Mouse (Mus musculus) midbrain, embryonic 13.5 days (tissue): Measurements from ENCODE around the gene Cfap161. TPM values are rescaled to one million over a fixed set of nuclear protein-coding genes. Genes with fewer than 3 reads are reported as not detected.

ENCODE experiments used
- ATAC-seq: fragments of 200-750 bp; cut with Nextera tagmentation; 2 replicates; pipeline ENCODE4 v1.8.0; 2017; ENCODE audit warnings: mild to moderate bottlenecking, moderate TSS enrichment, moderate library complexity
- H3K27ac ChIP-seq: fragments of 300-500 bp; sonication (generic); 2 replicates; pipeline ENCODE4 v1.5.1; 2015; ENCODE audit warnings: inconsistent platforms, mild to moderate bottlenecking, moderate library complexity
- H3K27me3 ChIP-seq: fragments of 300-500 bp; sonication (generic); 2 replicates; pipeline ENCODE4 v1.6.1; 2015; ENCODE audit warnings: mild to moderate bottlenecking, inconsistent platforms
- H3K36me3 ChIP-seq: fragments of 300-500 bp; sonication (generic); 2 replicates; pipeline ENCODE4 v1.6.1; 2015; ENCODE audit warnings: mild to moderate bottlenecking, inconsistent platforms
- H3K4me1 ChIP-seq: fragments of 300-500 bp; sonication (generic); replicated peaks from 2 replicates; pipeline ENCODE4 v1.6.1; 2015; ENCODE audit warnings: inconsistent platforms
- H3K4me2 ChIP-seq: fragments of 300-500 bp; sonication (generic); replicated peaks from 2 replicates; pipeline ENCODE4 v1.6.1; 2015; ENCODE audit warnings: moderate library complexity, mild to moderate bottlenecking, inconsistent platforms
- H3K4me3 ChIP-seq: fragments of 300-500 bp; sonication (generic); replicated peaks from 2 replicates; pipeline ENCODE4 v1.5.1; 2015; ENCODE audit warnings: mild to moderate bottlenecking, inconsistent platforms
- H3K9ac ChIP-seq: fragments of 300-500 bp; sonication (generic); replicated peaks from 2 replicates; pipeline ENCODE4 v1.6.1; 2015; ENCODE audit warnings: mild to moderate bottlenecking, inconsistent platforms
- H3K9me3 ChIP-seq: fragments of 300-500 bp; sonication (generic); 2 replicates; pipeline ENCODE4 v1.6.1; 2016; ENCODE audit warnings: mild to moderate bottlenecking, inconsistent platforms
- WGBS: fragments of 180-500 bp; shearing (Covaris S2); methylation state at CpG from one replicate; pipeline ENCODE4 v1.1.7; 2015; 5-methylcytosine and 5-hydroxymethylcytosine counted together
- polyA plus RNA-seq: library from polyadenylated mRNA; unstranded; fragments of >200 nt; fragmentation: Nextera tagmentation; extraction: Ambion mirVana; gene quantifications from 2 replicates; pipeline ENCODE4 v1.2.1, GENCODE M21; 2015

The Cfap161 gene
- polyA plus RNA-seq, 1 experiment from 2014 or later = 0.89 TPM

- H3K9me3 ChIP-seq = no peaks in the 10 kb centered on the region
- no peak overlapping the region for H3K9ac ChIP-seq
- 82% methylated on average over 8 of the region's 8 CpGs for WGBS
- no peaks in the 10 kb centered on the region for H3K27me3 ChIP-seq
- no peaks in the 10 kb centered on the region for H3K36me3 ChIP-seq
- no peak overlapping the region for H3K27ac ChIP-seq
- no peak overlapping the region for H3K4me2 ChIP-seq
- H3K4me3 ChIP-seq = no peak overlapping the region
- H3K4me1 ChIP-seq = peaks cover 4% of the 10 kb centered on the region; the same call in 1 of the 2 replicates
- no peak for ATAC-seq
These were observed 6.1 kb upstream of the Cfap161 start for GRCm38 (mm10) chr7:83800561-83801482.

- Histone ChIP-seq H3K4me1 (peaks cover 4% of the 10 kb centered on the region; the same call in 1 of the 2 replicates), H3K27ac (no peak overlapping the region), H3K9ac (no peak overlapping the region), H3K4me2 (no peak overlapping the region), H3K36me3 (no peaks in the 10 kb centered on the region), H3K4me3 (no peak overlapping the region), H3K9me3 (no peaks in the 10 kb centered on the region), H3K27me3 (no peaks in the 10 kb centered on the region)
- WGBS = 94% methylated on average over 2 of the region's 2 CpGs
- ATAC-seq = no peak
These were observed 5.4 kb upstream of the Cfap161 start for GRCm38 (mm10) chr7:83800071-83800470.

- Histone ChIP-seq H3K4me3 (no peak overlapping the region), H3K4me2 (no peak overlapping the region), H3K9me3 (no peaks in the 10 kb centered on the region), H3K9ac (no peak overlapping the region), H3K27me3 (no peaks in the 10 kb centered on the region), H3K27ac (no peak overlapping the region), H3K36me3 (no peaks in the 10 kb centered on the region), H3K4me1 (peaks cover 13% of the 10 kb centered on the region)
- ATAC-seq = no peak
These were observed 3.3 kb upstream of the Cfap161 start for GRCm38 (mm10) chr7:83798004-83798403.

- Histone ChIP-seq H3K36me3 (no peaks in the 10 kb centered on the region), H3K27me3 (no peaks in the 10 kb centered on the region), H3K27ac (no peak overlapping the region), H3K9me3 (no peaks in the 10 kb centered on the region), H3K4me1 (peaks cover 13% of the 10 kb centered on the region), H3K4me2 (no peak overlapping the region), H3K9ac (no peak overlapping the region), H3K4me3 (no peak overlapping the region)
- ATAC-seq = no peak
- 36% methylated on average over 5 of the region's 5 CpGs for WGBS
These were observed 1.5 kb upstream of the Cfap161 start for GRCm38 (mm10) chr7:83796177-83796576.

- Histone ChIP-seq H3K27ac (no peak overlapping the region), H3K36me3 (no peaks in the 10 kb centered on the region), H3K27me3 (no peaks in the 10 kb centered on the region), H3K4me1 (peaks cover 13% of the 10 kb centered on the region), H3K9me3 (no peaks in the 10 kb centered on the region), H3K9ac (peak overlapping the region; percentile 41; the same call in 1 of the 2 replicates), H3K4me2 (peak overlapping the region; percentile 48), H3K4me3 (no peak overlapping the region)
- WGBS = 45% methylated on average over 11 of the region's 11 CpGs
- ATAC-seq = no peak; the same call in 1 of the 2 replicates
These were observed 535 bp downstream of the Cfap161 start for GRCm38 (mm10) chr7:83794006-83794683.

GRCm38 (mm10) chr7:83780881-83781280 is 13.8 kb downstream of the Cfap161 start:
- no peaks in the 10 kb centered on the region for H3K4me1 ChIP-seq
- no peaks in the 10 kb centered on the region for H3K36me3 ChIP-seq
- 87% methylated on average over 4 of the region's 4 CpGs for WGBS
- H3K27ac ChIP-seq = no peak overlapping the region
- H3K9me3 ChIP-seq = no peaks in the 10 kb centered on the region
- no peak overlapping the region for H3K4me2 ChIP-seq
- no peak overlapping the region for H3K4me3 ChIP-seq
- no peaks in the 10 kb centered on the region for H3K27me3 ChIP-seq
- no peak for ATAC-seq
- no peak overlapping the region for H3K9ac ChIP-seq

- Histone ChIP-seq H3K4me1 (no peaks in the 10 kb centered on the region), H3K4me3 (no peak overlapping the region), H3K36me3 (no peaks in the 10 kb centered on the region), H3K9me3 (no peaks in the 10 kb centered on the region), H3K9ac (no peak overlapping the region), H3K27me3 (no peaks in the 10 kb centered on the region), H3K27ac (no peak overlapping the region), H3K4me2 (no peak overlapping the region)
- ATAC-seq = no peak
- 91% methylated on average over 4 of the region's 4 CpGs for WGBS
These were observed 14.7 kb downstream of the Cfap161 start for GRCm38 (mm10) chr7:83780026-83780425.

- Histone ChIP-seq H3K9ac (no peak overlapping the region), H3K27ac (no peak overlapping the region), H3K4me2 (no peak overlapping the region), H3K4me1 (no peaks in the 10 kb centered on the region), H3K36me3 (no peaks in the 10 kb centered on the region), H3K9me3 (no peaks in the 10 kb centered on the region), H3K27me3 (no peaks in the 10 kb centered on the region), H3K4me3 (no peak overlapping the region)
- no peak for ATAC-seq
- WGBS = 85% methylated on average over 2 of the region's 2 CpGs
These were observed 15.7 kb downstream of the Cfap161 start for GRCm38 (mm10) chr7:83779028-83779427.

- Histone ChIP-seq H3K4me1 (no peaks in the 10 kb centered on the region), H3K27me3 (no peaks in the 10 kb centered on the region), H3K9me3 (no peaks in the 10 kb centered on the region), H3K4me3 (no peak overlapping the region), H3K9ac (no peak overlapping the region), H3K4me2 (no peak overlapping the region), H3K27ac (no peak overlapping the region), H3K36me3 (no peaks in the 10 kb centered on the region)
- no peak for ATAC-seq
- 79% methylated on average over 2 of the region's 2 CpGs for WGBS
These were observed 16.2 kb downstream of the Cfap161 start for GRCm38 (mm10) chr7:83778516-83778915.

GRCm38 (mm10) chr7:83774721-83775120 is 20.0 kb downstream of the Cfap161 start:
- WGBS = 46% methylated on average over 5 of the region's 5 CpGs
- no peaks in the 10 kb centered on the region for H3K4me1 ChIP-seq
- H3K9ac ChIP-seq = no peak overlapping the region
- H3K4me3 ChIP-seq = no peak overlapping the region
- H3K9me3 ChIP-seq = no peaks in the 10 kb centered on the region
- no peak overlapping the region for H3K4me2 ChIP-seq
- no peaks in the 10 kb centered on the region for H3K27me3 ChIP-seq
- no peak for ATAC-seq
- H3K36me3 ChIP-seq = no peaks in the 10 kb centered on the region
- no peak overlapping the region for H3K27ac ChIP-seq

- no peak for ATAC-seq
- H3K4me3 ChIP-seq = no peak overlapping the region
- H3K9me3 ChIP-seq = no peaks in the 10 kb centered on the region
- H3K27me3 ChIP-seq = no peaks in the 10 kb centered on the region
- H3K4me1 ChIP-seq = no peaks in the 10 kb centered on the region
- no peak overlapping the region for H3K9ac ChIP-seq
- H3K4me2 ChIP-seq = no peak overlapping the region
- WGBS = 75% methylated on average over 3 of the region's 3 CpGs
- H3K27ac ChIP-seq = no peak overlapping the region
- no peaks in the 10 kb centered on the region for H3K36me3 ChIP-seq
These were observed 31.0 kb downstream of the Cfap161 start for GRCm38 (mm10) chr7:83763674-83764073.

- WGBS = 87% methylated on average over 5 of the region's 5 CpGs
- no peak overlapping the region for H3K9ac ChIP-seq
- no peaks in the 10 kb centered on the region for H3K4me1 ChIP-seq
- H3K27me3 ChIP-seq = no peaks in the 10 kb centered on the region
- no peak overlapping the region for H3K4me3 ChIP-seq
- H3K4me2 ChIP-seq = no peak overlapping the region
- H3K27ac ChIP-seq = no peak overlapping the region
- ATAC-seq = no peak
- H3K9me3 ChIP-seq = no peaks in the 10 kb centered on the region
- no peaks in the 10 kb centered on the region for H3K36me3 ChIP-seq
These were observed 32.3 kb downstream of the Cfap161 start for GRCm38 (mm10) chr7:83762336-83762735.
